Mouse (Mus musculus) spleen, adult 2 months (tissue): ENCODE data around the gene Fndc3b. TPM values are rescaled to one million over a fixed set of nuclear protein-coding genes. Genes with fewer than 3 reads are reported as not detected.

Experiments
- DNase-seq, 2 experiments: peaks; one replicate each; pipeline versions ENCODE4 v3.0.0 to v3.0.0-alpha.2; 2012 to 2021; ENCODE audit warnings: low spot score in 2 of 2, low read depth in 1 of 2
- H3K27ac ChIP-seq: fragments of 200-500 bp; 2 replicates; pipeline ENCODE4 v1.5.1; 2012; ENCODE audit warnings: low read length, inconsistent platforms; ENCODE audit not compliant: insufficient read depth
- H3K27me3 ChIP-seq: fragments of 200-500 bp; 2 replicates; pipeline ENCODE4 v1.6.1; 2012; ENCODE audit warnings: mild to moderate bottlenecking, moderate library complexity, low read length, inconsistent platforms; ENCODE audit not compliant: control insufficient read depth, insufficient read depth
- H3K36me3 ChIP-seq: fragments of 200-500 bp; 2 replicates; pipeline ENCODE4 v1.6.1; 2012; ENCODE audit warnings: mild to moderate bottlenecking, low read length, inconsistent platforms; ENCODE audit not compliant: control insufficient read depth, insufficient read depth
- H3K4me1 ChIP-seq: fragments of 200-500 bp; 2 replicates; pipeline ENCODE4 v1.6.1; 2011; ENCODE audit warnings: inconsistent platforms; ENCODE audit not compliant: control insufficient read depth, insufficient read depth, insufficient read length
- H3K4me3 ChIP-seq: fragments of 200-500 bp; 2 replicates; pipeline ENCODE4 v1.5.1; 2011; ENCODE audit warnings: mild to moderate bottlenecking, inconsistent platforms; ENCODE audit not compliant: insufficient read depth, insufficient read length; ENCODE audit errors: extremely low read depth
- CTCF ChIP-seq: fragments of 200-500 bp; IDR thresholded peaks from 2 replicates; pipeline ENCODE4 v1.5.1; 2011; ENCODE audit warnings: mild to moderate bottlenecking, inconsistent platforms; ENCODE audit not compliant: insufficient read depth, insufficient read length, insufficient replicate concordance; ENCODE audit errors: extremely low read depth
- POLR2A ChIP-seq: fragments of 200-500 bp; IDR thresholded peaks from 2 replicates; pipeline ENCODE4 v1.6.1; 2011; ENCODE audit warnings: low read depth, low read length, inconsistent platforms
- whole genome bisulfite sequencing: fragments of 180-500 bp; shearing (Covaris S2); methylation state at CpG from one replicate; pipeline ENCODE4 v1.1.7; 2018; 5-methylcytosine and 5-hydroxymethylcytosine counted together
- polyA plus RNA-seq: library from polyadenylated mRNA; depleted of rRNA; stranded (reverse); fragments of >200 nt; gene quantifications from 2 replicates; pipeline ENCODE4 v1.2.3, GENCODE M21; 2012; rRNA removed

The Fndc3b gene
- polyA plus RNA-seq, 1 experiment: 3.8 TPM

DNA sequence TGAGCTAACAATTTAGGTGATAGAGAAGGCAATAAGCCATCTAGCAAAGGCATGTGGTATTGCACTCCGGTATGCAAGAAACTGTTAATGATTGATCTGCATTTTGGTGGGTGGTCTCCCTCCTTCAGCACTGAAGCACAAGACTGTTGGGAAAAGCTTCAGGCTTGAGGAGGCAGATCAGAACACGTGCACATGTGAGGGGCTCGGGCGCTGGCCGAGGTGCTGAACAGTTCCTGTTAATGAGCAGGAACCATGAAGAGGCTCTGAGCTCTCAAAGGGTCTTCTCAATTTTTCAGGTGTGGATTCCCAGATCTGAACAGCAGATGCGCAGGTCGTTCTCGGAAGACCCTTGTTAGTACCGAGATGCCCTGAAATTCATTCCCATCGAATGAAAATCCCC lies 341.0 kb downstream of the Fndc3b start:
- H3K4me3 ChIP-seq: no peak overlapping the region
- no peak overlapping the region for H3K27ac ChIP-seq
- no peaks in the 10 kb centered on the region; the same call in 1 of the 2 replicates for H3K4me1 ChIP-seq
- 10% methylated on average over 10 of the region's 10 CpGs for WGBS
- DNase-seq: no peak
- peaks cover 6% of the 10 kb centered on the region for H3K27me3 ChIP-seq
- TF ChIP-seq CTCF: no peak
- TF ChIP-seq POLR2A: no peak
- no peaks in the 10 kb centered on the region for H3K36me3 ChIP-seq

Other genes starting within 250 kb of the Fndc3b start
- not detected in 2 replicates for gene Tmem212, start 185.1 kb upstream of the Fndc3b start, polyA plus RNA-seq
- gene Pld1, start 227.4 kb upstream of the Fndc3b start, polyA plus RNA-seq: 0.86 and 0.95 TPM in 2 replicates